Mouse (Mus musculus) hindbrain, embryonic 10.5 days (tissue): ENCODE measurements around the gene Gtf3c1. TPM values are rescaled to one million over a fixed set of nuclear protein-coding genes. Genes with fewer than 3 reads are reported as not detected.

Experiments
- DNase-seq: peaks from one replicate; pipeline ENCODE4 v3.0.0-alpha.2; 2017; ENCODE audit warnings: low spot score
- H3K27ac ChIP-seq: fragments of 300-500 bp; sonication (generic); 2 replicates; pipeline ENCODE4 v1.5.1; 2016; ENCODE audit warnings: mild to moderate bottlenecking, moderate library complexity
- H3K27me3 ChIP-seq: fragments of 300-500 bp; sonication (generic); 2 replicates; pipeline ENCODE4 v1.6.1; 2016; ENCODE audit warnings: mild to moderate bottlenecking; ENCODE audit not compliant: poor library complexity, insufficient read depth, severe bottlenecking
- H3K36me3 ChIP-seq: fragments of 300-500 bp; sonication (generic); 2 replicates; pipeline ENCODE4 v1.6.1; 2016; ENCODE audit warnings: mild to moderate bottlenecking, moderate library complexity
- H3K4me1 ChIP-seq: fragments of 300-500 bp; sonication (generic); replicated peaks from 2 replicates; pipeline ENCODE4 v1.6.1; 2016; ENCODE audit warnings: mild to moderate bottlenecking
- H3K4me3 ChIP-seq: fragments of 300-500 bp; sonication (generic); 2 replicates; pipeline ENCODE4 v1.5.1; 2016; ENCODE audit warnings: mild to moderate bottlenecking, moderate library complexity
- H3K9me3 ChIP-seq: fragments of 300-500 bp; sonication (generic); 2 replicates; pipeline ENCODE4 v1.6.1; 2016; ENCODE audit warnings: mild to moderate bottlenecking, moderate library complexity
- WGBS: fragments of 180-500 bp; shearing (Covaris S2); methylation state at CpG from one replicate; pipeline ENCODE4 v1.1.7; 2016; 5-methylcytosine and 5-hydroxymethylcytosine counted together
- polyA plus RNA-seq: library from polyadenylated mRNA; unstranded; fragments of >200 nt; fragmentation: Nextera tagmentation; extraction: Ambion mirVana; gene quantifications from 2 replicates; pipeline ENCODE4 v1.2.1, GENCODE M21; 2016

Gtf3c1 gene
- polyA plus RNA-seq, 1 experiment from 2014 or later = 44.0 TPM

DNA sequence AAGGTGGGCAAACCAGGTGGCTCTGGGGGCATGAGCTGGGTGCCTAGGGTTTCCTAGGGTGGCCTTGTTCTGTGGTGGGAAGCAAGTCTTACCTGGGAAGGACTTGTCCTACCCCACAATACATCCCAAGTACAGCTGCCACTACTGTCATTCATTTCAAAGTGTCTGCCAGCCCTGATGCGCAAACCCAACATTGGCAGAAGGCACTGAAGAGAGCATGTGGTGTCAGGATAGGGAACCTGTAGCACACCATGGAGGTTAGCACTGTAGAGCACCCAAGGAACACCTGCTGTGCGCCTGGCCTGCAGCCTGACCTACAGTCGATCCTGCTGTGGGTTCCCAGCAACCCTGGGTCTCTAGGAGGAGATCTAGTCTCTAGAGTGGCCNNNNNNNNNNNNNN is 76.6 kb downstream of the Gtf3c1 start:
- H3K4me3 ChIP-seq = no peak overlapping the region
- peaks cover 3% of the 10 kb centered on the region; the same call in 1 of the 2 replicates for H3K9me3 ChIP-seq
- H3K4me1 ChIP-seq = peaks cover 10% of the 10 kb centered on the region
- 89% methylated on average over 3 of the region's 3 CpGs for WGBS
- no peaks in the 10 kb centered on the region for H3K27me3 ChIP-seq
- no peak for DNase-seq
- H3K27ac ChIP-seq = no peak overlapping the region
- H3K36me3 ChIP-seq = no peaks in the 10 kb centered on the region

DNA sequence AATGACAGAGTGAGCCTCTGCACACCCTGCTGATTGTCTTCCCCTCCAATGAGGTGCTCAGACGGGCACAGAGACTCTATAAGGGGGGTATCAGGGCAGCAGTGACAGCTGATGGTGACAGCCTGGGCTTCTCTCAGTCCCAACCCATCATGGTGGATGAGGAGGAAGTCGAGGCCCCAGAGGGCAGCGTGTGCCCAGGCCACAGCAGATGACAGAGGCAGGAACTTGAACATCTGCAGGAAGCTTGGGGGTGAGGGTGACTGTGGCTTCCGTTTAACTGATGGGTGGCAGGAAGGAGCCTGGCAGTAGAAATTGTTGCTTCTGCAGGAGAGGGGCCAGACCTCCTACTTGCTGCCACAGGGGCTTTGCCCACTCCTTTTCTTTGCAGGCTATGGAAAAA is 77.3 kb downstream of the Gtf3c1 start:
- Histone ChIP-seq H3K4me1 (peaks cover 14% of the 10 kb centered on the region), H3K4me3 (no peak overlapping the region), H3K27ac (0 out of 2 replicates have a peak overlapping the region, but pooled peaks have one; percentile 1), H3K27me3 (no peaks in the 10 kb centered on the region), H3K36me3 (no peaks in the 10 kb centered on the region), H3K9me3 (peaks cover 3% of the 10 kb centered on the region; the same call in 1 of the 2 replicates)
- DNase-seq = no peak
- whole genome bisulfite sequencing = 74% methylated on average over 4 of the region's 4 CpGs

DNA sequence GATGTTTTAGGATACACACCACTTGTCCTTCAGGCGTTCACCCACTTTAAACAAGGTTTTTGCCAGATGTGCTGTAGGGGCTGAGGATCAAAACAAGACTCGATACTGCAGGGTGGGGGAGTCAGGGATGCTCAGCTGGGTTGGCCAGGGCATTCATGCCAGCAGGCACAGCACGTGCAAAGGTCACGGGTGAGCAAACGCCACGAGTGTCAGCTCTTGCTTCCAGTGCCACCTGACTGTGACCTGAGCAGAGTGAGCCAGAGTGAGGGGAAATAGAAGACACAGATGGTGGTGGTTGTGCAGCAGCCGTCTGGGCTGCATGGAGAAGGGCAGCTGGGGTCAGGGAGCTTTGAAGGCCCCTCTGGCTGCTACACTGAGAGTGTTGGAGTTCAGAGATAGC is 81.8 kb downstream of the Gtf3c1 start:
- H3K27me3 ChIP-seq = no peaks in the 10 kb centered on the region
- H3K4me1 ChIP-seq = peaks cover 12% of the 10 kb centered on the region; the same call in 1 of the 2 replicates
- H3K27ac ChIP-seq = no peak overlapping the region
- peaks cover 3% of the 10 kb centered on the region; the same call in 1 of the 2 replicates for H3K9me3 ChIP-seq
- no peaks in the 10 kb centered on the region for H3K36me3 ChIP-seq
- no peak overlapping the region for H3K4me3 ChIP-seq
- DNase-seq = no peak
- WGBS = 55% methylated on average over 7 of the region's 7 CpGs

DNA sequence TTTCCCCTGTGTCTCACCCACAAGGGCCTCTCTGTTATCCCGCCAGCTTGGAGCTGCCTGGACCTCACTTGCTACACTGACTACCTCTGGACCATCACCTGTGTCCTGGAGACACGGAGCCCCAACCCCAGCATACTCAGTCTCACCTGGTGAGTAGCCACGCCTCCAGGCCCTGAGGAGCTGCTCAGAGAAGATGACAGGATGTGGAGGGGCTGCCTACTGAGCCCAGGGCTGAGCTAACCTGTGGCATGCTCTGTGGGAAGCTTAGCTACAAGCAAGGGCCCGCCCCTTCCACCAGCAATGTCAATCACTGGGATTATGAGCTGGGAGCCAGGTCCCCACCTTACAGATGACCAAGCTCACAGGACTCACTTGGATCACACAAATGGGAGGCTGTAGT is 82.4 kb downstream of the Gtf3c1 start:
- Histone ChIP-seq H3K36me3 (no peaks in the 10 kb centered on the region), H3K9me3 (peaks cover 3% of the 10 kb centered on the region; the same call in 1 of the 2 replicates), H3K4me1 (peaks cover 10% of the 10 kb centered on the region; the same call in 1 of the 2 replicates), H3K27me3 (no peaks in the 10 kb centered on the region), H3K27ac (no peak overlapping the region), H3K4me3 (no peak overlapping the region)
- 76% methylated on average over 4 of the region's 4 CpGs for WGBS
- DNase-seq = no peak

DNA sequence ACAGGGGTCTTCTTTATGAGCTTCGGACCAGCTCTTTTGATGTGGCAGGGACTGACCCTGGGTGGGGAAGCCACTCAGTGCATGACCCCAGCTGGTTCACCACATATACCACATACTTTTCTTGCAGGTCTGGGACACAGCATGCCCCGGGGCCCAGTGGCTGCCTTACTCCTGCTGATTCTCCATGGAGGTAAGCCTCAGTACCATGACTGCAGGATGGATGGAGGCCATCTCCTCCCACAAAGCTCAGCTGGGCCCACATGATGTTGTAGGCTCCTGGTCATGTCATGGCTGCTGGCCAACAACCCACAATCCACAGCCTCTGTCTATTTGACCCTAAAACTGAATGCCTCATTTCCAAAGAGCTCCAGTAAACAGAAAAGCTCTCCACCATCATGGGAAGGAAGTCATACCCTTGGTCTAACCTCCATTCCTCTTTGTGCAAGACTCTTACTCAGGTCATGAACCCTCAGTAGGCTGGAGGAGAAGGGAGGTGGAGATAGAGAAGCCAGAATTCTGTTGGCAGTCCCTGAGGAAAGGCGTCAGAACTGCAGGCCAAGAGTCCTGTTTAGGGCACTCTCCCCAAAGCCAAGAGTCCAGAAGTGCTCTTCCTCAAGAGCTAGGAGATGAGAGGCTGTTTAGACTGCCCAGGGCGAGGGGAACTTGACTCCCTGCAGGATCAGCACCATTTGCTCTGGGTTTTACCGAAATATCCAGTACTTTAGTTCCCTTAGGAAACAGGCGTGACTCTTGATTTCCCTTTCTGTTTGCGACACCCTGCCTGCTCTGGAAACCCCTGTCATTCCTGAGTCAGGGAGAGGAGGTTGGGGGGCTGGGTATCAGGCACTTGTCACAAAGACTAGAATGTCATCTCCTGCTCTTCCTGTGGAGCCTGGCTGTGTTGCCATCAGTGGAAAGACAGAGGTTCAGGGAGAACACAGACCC is 84.6 kb downstream of the Gtf3c1 start:
- Histone ChIP-seq H3K27me3 (no peaks in the 10 kb centered on the region), H3K9me3 (no peaks in the 10 kb centered on the region), H3K4me3 (no peak overlapping the region), H3K4me1 (peaks cover 8% of the 10 kb centered on the region; the same call in 1 of the 2 replicates), H3K27ac (no peak overlapping the region), H3K36me3 (no peaks in the 10 kb centered on the region)
- 77% methylated on average over 7 of the region's 7 CpGs for WGBS
- DNase-seq = no peak

DNA sequence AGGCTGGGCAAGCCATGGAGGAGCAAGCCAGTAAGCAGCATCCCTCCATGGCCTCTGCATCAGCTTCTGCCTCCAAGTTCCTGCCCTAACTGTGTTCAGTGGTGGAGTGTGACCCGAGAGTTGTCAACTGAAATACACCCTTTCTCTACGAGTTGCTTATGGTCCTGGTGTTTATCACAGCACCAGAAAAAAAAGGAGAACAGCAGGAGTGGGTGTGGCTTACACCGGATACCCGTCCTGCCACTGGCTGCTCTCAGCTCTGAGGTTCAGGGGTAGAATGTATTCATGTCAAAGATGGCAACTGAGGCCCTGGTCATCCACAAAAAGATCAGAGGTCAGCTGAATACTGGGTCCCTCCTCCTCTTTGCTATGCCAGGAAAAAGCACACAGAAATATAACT is 87.5 kb downstream of the Gtf3c1 start:
- H3K4me1 ChIP-seq = peaks cover under 1% of the 10 kb centered on the region; the same call in 1 of the 2 replicates
- no peak overlapping the region for H3K4me3 ChIP-seq
- no peak for DNase-seq
- H3K27ac ChIP-seq = no peak overlapping the region
- no peaks in the 10 kb centered on the region for H3K27me3 ChIP-seq
- 80% methylated on average over 4 of the region's 4 CpGs for WGBS
- no peaks in the 10 kb centered on the region for H3K36me3 ChIP-seq
- H3K9me3 ChIP-seq = no peaks in the 10 kb centered on the region

DNA sequence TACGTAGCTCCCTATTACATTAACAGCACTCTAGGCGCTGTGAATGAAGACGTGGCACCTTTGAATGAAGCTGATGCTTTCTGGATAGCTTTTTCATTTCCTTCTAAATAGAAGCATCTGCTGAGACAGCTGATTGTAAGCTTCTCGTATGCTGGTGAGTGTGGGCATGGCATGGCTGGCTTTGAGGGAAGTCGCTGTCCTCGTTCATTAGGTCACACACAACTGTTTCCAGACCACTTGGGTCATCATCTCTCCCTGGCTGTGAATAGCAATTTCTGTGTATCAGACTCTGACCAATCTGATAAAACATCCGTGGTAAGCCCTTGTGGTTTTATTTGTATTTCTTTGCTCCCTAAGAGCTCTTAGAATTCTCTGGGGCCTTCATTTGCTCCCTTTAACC is 89.6 kb downstream of the Gtf3c1 start:
- DNase-seq = no peak
- no peak overlapping the region for H3K4me3 ChIP-seq
- 89% methylated on average over 7 of the region's 7 CpGs for WGBS
- H3K4me1 ChIP-seq = no peaks in the 10 kb centered on the region; the same call in 1 of the 2 replicates
- no peaks in the 10 kb centered on the region for H3K9me3 ChIP-seq
- no peaks in the 10 kb centered on the region for H3K27me3 ChIP-seq
- no peaks in the 10 kb centered on the region for H3K36me3 ChIP-seq
- H3K27ac ChIP-seq = no peak overlapping the region

DNA sequence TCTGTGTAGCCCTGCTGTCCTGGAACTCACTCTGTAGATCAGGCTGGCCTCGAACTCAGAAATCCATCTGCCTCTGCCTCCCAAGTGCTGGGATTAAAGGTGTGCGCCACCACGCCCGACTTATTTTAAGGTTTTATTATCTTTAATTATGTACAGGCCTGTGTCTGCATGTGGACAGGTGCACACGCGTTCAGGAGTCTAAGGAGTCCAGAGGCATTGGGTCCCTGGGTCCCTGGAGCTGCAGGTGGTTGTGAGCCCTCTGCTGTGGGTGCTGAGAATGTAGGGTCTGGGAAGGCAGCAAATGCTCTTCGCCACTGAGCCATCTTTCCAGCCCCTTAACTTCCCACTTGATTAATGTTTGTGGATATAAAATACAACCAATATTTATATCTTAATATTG is 92.1 kb downstream of the Gtf3c1 start:
- no peak for DNase-seq
- Histone ChIP-seq H3K4me3 (no peak overlapping the region), H3K4me1 (no peaks in the 10 kb centered on the region), H3K36me3 (no peaks in the 10 kb centered on the region), H3K27ac (no peak overlapping the region), H3K9me3 (no peaks in the 10 kb centered on the region), H3K27me3 (no peaks in the 10 kb centered on the region)
- WGBS = 93% methylated on average over 7 of the region's 7 CpGs

DNA sequence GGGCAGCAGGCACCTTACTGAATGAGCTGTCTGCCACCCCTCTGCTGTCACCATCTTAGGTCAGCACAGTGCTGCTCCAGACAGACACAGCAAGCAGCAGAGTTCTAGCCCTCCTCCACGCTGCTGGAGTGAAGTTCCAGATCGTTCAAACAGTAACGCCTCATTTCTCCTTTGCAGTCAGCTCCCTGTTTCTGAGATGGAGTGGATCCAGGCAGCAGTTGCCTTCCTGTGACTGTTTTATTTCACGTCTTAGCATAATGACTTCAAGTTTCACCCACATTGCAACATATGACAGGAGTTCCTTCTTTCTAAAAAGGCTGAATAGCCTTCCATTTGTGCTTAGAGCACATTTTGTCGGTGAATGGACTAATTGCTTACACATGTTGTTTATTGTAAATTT is 94.0 kb downstream of the Gtf3c1 start:
- no peak for DNase-seq
- Histone ChIP-seq H3K4me1 (no peaks in the 10 kb centered on the region), H3K9me3 (no peaks in the 10 kb centered on the region), H3K27ac (no peak overlapping the region), H3K36me3 (no peaks in the 10 kb centered on the region), H3K27me3 (no peaks in the 10 kb centered on the region), H3K4me3 (no peak overlapping the region)
- 87% methylated on average over 5 of the region's 5 CpGs for WGBS

DNA sequence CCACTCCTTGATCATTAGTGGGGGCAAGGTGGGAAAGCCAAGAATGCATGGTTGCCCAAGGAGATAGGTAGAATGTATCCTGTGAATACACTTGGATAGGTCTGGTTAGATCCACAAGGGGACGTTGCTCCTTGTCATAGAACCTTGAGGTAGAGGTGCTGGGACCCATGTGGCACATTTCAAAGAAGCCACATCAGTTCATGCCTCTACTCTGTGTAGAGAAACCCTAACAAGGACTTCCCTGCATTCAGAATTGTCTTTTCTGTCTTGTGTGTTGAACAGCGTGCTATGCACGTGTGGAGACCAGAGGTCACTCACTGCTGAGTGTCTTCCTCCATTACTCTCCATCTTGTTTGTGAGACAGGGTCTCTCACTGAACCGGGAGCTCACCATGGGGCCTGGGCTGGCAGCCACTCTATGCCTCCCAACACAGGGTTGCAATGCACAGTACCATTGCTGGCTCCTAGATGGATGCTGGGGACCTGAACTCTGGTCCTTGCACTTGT is 99.3 kb downstream of the Gtf3c1 start:
- Histone ChIP-seq H3K4me3 (no peak overlapping the region), H3K4me1 (peaks cover 16% of the 10 kb centered on the region; the same call in 1 of the 2 replicates), H3K9me3 (no peaks in the 10 kb centered on the region), H3K27ac (no peak overlapping the region), H3K36me3 (no peaks in the 10 kb centered on the region), H3K27me3 (no peaks in the 10 kb centered on the region)
- DNase-seq = no peak
- WGBS = 89% methylated on average over 4 of the region's 4 CpGs

DNA sequence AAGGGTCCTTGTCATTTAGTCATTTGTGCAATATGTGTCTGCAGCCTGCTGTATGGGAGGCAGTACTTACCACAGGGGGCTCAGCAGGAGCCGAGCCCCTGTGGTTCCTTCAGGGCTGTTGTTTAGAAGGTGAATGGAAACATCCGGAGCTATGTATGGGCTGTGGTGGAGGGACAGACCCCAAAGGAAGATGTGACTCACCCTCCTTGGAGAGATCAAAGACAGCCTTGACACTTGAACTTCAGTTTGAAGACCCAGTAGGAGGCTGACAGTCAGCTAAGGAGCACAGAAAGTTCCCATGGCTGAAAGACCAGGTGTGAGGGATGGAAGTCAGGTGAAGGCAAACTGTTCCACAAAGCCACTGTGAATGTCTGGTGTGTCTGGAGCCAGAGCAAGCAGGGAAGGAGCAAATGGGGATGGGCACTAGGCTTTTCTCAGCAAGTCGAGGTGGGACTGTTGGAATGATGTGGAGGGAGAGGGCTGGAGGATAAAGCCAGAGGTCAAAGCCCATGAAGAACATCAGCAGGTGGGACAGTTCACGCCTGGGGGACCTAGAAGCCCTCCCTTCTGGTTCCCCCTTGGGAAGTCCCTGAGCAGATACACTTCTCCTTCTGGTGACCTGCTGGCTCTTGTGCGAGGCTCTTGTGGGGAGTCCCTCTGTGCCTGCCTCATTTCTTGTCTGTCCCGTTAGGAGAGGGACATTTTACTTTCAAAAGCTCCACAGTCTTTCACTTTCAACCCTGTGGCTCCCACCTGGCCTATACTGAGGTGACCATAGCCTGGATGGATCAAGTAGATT is 100.0 kb downstream of the Gtf3c1 start:
- WGBS = 59% methylated on average over 6 of the region's 6 CpGs
- Histone ChIP-seq H3K27ac (no peak overlapping the region), H3K27me3 (no peaks in the 10 kb centered on the region), H3K4me3 (no peak overlapping the region), H3K4me1 (peaks cover 21% of the 10 kb centered on the region; the same call in 1 of the 2 replicates), H3K36me3 (no peaks in the 10 kb centered on the region), H3K9me3 (no peaks in the 10 kb centered on the region)
- DNase-seq = no peak

DNA sequence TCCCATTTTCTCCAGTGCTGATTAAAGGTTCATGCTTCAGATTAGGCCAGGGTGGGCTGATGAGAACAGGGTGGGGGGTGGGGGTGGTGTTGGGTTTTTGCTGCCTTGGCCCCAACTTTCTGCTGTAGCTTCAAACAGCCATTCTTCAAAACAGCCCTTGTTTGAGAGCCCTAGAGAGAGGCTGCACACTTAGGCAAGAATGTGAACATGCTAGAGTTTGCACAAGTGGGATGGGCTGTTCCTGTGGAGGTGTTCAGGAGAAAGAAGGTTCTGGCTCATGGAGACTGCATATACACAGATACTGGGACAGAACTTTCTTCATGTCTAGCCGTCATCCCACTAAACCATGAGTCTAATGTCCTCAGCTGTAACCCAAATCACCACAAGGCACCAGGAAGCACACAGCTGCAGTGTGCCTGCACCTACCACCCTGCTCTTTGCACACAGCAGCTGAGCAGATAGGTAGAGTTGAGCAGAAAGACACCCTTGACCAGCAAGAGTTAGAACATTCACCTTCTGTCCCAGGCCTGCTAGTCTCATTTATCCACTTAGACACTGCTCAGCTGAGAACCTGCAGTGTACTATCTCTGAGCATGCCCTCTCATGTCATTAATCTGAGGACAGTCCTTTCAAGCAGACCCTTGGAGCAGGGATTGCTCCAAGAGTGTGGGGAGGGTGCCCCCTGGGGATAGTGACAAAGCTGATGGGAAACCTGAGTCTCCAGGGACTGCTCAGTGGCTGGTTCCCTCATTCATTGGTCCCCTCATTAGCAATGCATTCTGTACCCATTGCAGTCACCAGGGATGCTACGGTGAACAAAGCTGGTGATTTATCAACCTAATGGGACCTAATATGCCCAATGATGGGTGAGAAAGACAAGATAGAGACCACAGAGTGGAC is 101.1 kb downstream of the Gtf3c1 start:
- Histone ChIP-seq H3K27me3 (no peaks in the 10 kb centered on the region), H3K27ac (no peak overlapping the region), H3K4me1 (peaks cover 21% of the 10 kb centered on the region; the same call in 1 of the 2 replicates), H3K36me3 (no peaks in the 10 kb centered on the region), H3K4me3 (no peak overlapping the region), H3K9me3 (no peaks in the 10 kb centered on the region)
- no peak for DNase-seq
- WGBS = 68% methylated on average over 2 of the region's 2 CpGs
